Mouse (Mus musculus) cerebellum, adult 18-20 months (tissue): ENCODE measurements at regions not wholly inside any gene's neighbourhood (a gene's known extent, or its start where the extent isn't known, plus 50 kb on each side); places are given as distances from the start of the nearest gene placed in this dataset.
"Not testable (repeated sequence)": the region's sequence is repeated elsewhere in the genome, so short reads cannot be mapped to it uniquely, and the experiment has no call there.

ENCODE experiments used
- DNase-seq, 2 experiments: peaks; one replicate each; pipeline ENCODE4 v3.0.0; 2021

DNA sequence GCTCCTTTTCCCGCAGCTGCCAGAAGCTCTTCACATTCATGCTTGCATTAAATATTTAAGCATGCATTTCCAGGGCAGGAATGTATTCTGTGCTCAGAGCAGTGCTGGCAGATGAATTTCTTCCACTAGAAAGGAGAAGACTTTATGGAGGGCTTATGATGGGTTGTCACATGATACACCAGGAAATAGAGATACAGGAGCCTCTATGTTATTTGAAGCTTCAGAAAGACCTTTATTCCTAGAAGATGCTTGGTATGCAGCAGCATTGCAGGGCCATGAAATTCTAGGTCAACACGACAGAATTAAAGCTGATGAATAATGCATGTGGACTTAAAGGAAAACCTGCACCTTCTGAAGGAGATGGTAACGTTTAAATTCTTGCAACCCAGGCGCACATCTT lies 212.1 kb downstream of the Adgrg6 start:
- no peak for DNase-seq

- DNase-seq: peak in 1 of 2 experiments; percentile 5
Measured at GRCm38 (mm10) chr10:14332688-14333117, 212.8 kb downstream of the Adgrg6 start.

DNA sequence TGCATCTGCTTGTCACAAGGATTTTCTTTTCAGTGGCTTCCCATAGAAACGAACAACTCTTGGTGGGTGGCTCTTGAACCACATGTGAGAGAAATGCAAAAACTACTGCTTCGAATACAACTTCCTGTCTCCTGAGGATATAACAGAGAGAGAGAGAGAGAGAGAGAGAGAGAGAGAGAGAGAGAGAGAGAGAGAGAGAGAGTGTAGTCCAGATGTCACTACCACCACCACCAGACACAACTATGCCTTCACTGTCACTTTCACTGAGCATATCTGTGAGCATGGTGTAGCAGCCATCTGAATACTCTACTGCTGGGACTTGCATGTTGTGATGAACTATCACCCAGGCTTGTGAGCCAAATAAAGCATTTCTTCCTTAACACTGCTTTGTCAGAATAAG lies 216.6 kb downstream of the Adgrg6 start:
- no peak for DNase-seq

DNA sequence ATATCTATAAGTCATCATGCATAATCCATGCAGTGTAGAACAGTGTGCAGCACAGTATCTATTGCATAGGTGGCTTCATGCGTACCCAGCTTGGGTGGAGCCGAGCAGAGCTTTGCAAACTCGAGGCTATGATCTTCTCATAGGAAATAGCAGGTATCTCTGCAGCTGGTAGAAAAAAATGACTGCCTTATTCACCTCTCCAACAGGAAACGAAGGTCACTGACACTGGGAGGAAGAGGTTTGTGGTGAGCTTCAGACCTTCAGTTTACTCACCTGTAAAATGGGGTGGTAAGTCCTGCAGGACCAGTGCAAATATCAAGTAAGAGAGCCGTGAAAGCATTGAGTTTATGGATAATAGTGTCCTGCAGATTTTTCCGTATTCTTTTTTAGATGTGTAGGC lies 219.2 kb downstream of the Adgrg6 start:
- DNase-seq: no peak

DNA sequence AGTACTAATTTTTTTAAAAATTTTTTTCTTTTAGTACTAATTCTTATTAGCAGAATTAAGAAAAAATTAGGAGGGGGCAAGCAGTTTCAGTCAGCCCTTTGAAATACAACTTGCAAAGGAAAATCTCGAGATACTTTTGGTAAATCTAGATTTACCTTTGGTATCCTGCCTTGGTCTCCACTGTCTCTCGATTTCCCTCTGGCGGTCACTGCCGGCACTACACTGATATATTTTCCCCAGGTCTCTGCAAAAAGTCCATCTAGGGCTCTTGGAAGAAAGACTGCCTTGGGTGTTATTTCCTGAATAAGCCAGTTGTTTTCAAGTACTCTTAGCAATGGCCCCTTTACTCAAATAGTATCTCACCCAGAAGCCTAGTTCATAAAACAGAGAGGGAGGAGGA lies 224.0 kb downstream of the Adgrg6 start:
- DNase-seq: peak; percentile 75 to 82

GRCm38 (mm10) chr10:14315232-14315631 lies 230.2 kb downstream of the Adgrg6 start:
- no peak for DNase-seq

GRCm38 (mm10) chr10:14314607-14315006 lies 230.9 kb downstream of the Adgrg6 start:
- no peak for DNase-seq

DNA sequence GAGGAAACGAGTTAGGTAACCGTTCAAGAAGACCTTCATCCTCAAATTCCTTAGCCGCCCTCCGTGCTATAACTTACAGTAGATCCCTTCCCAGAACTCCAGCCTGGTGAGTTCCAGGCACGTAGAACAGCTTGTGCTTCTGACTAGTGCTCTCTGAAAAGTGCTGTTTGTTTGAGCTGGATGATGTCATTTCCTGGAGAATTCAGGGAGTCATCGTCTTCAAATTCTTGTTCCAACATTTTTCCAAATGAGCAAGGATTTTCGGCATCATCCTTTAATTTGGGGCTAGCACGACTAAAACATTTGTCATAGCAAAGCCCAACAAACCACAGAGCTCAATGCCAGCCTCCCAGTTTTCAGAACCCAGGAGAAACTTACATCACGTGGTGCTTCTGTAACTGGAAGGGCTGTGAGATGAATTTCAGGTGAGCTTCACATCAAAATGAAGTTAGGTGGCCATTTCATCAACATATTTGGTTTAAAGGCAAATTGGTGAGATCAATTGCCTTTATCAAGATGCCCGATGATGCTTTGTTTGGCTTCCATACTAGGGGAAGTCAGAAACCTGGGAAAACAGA lies 231.4 kb downstream of the Adgrg6 start:
- no peak for DNase-seq

DNA sequence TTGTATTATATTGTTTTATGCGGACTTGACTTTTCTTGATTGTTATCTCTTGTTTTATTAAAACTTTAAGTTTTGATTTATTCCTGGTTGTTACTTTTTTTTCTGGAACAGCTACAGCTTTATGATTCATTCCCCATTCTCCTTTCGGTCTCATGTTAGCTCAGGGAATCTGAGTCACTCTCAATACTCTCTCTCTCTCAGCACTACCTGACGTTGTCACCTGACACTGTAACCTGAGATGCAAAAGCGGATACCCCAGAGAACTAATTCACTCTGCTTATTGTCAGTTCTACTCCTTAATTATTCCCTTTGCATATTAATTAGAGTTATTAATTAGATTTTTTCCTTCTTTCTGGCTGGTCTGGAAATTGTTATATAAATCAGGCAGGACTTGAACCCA lies 232.5 kb downstream of the Adgrg6 start:
- DNase-seq: no peak

GRCm38 (mm10) chr10:14311962-14312361 lies 233.5 kb downstream of the Adgrg6 start:
- no peak for DNase-seq

DNA sequence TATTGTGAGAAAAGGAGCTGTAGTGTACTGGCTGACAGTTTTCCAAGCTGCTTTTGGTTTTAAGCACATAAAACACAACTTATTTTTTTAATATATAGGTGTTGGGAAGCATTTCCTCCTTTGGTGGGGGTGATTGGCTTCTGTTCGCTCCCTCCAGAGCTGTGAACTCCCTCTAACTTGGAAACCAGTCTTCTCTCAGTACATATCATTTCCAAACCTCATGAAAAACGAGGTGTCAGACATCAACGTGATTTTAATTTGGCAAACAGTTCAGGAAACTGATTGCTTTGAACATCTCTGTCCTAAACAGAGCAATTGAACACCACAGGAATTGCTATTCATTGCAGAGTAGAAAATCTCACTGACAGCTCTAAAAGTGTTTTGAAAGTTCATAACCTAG lies 238.6 kb downstream of the Adgrg6 start:
- no peak for DNase-seq

- no peak for DNase-seq
Measured at GRCm38 (mm10) chr10:14303476-14303875, 242.0 kb downstream of the Adgrg6 start.

- no peak for DNase-seq
Measured at GRCm38 (mm10) chr10:14296147-14296546, 249.3 kb downstream of the Adgrg6 start.

GRCm38 (mm10) chr10:14292701-14293100 lies 252.8 kb downstream of the Adgrg6 start:
- DNase-seq: not testable (repeated sequence)

DNA sequence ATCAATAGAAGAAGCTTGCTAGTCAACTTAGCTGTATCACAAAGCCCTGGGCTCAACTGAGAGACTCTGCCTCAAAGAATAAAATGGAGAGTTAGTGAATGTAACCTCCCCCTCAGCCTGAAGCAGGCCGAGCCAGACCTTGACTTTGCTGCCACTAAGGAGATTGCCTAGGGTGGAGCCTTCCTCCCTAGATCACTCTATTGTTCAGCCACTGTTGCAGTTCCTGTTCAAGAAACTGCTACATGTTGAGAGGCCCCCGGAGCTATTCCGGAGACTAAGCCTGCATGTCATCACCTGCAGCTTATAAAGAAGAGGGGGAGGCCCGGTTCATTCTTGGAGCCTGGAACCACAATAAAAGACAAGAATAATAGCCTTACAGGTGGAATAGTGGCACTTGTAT lies 257.9 kb downstream of the Adgrg6 start:
- DNase-seq: no peak

DNA sequence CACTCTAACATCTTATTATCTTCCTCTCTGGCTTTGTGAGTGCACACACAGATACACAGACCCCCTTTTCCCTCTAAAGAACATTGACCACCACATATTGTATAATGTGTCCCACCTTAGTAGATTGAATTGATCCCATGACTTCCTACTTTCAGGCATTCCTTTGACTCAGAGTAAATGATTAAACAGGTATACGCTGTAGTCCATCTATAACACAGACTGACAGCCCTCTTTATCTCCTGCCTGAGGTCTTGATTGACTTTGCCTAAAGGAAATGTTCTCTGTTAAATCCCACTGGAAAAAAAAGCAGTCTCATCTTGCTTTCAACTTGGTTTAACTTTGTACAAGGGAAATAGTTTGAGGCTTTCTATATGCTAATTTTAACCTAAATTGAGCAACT lies 268.8 kb downstream of the Adgrg6 start:
- no peak for DNase-seq

DNA sequence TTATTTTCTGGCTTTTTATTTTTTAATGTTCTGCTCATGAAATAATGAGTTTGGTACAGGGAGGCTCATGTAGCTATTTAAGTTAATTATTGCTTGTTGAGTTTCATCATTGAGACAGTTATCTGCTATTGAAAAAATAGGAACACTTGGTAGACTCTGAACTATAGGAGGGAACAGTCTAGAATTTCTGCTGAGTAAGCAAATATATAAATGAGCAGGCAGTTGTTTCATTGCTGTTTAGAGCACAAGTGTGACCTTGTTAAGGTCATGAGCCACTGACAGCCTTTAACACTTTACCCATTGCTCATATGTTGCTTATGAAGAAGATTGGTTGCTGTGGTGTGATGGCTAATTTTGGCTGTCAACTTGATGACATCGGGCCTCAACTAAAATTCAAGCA lies 270.0 kb downstream of the Adgrg6 start:
- DNase-seq: no peak

DNA sequence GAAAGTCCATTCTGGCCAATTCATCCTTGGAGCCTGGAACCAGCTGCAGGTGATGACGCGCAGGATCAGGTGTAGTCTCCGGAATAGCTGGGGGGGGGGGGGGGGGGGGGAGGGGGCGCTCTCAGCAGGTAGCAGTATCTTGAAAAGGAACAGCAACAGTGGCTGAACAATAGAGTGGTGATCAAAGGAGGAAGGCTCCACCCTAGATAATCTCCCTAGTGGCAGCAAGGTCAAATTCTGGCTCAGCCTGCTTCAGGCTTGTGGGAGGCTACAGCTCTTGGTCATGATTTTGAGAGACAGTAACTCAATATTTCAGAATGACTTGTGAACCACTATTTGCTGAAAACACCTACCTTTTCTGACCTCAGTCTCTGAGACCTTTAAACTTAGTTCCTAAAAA lies 275.5 kb downstream of the Adgrg6 start:
- DNase-seq: no peak

DNA sequence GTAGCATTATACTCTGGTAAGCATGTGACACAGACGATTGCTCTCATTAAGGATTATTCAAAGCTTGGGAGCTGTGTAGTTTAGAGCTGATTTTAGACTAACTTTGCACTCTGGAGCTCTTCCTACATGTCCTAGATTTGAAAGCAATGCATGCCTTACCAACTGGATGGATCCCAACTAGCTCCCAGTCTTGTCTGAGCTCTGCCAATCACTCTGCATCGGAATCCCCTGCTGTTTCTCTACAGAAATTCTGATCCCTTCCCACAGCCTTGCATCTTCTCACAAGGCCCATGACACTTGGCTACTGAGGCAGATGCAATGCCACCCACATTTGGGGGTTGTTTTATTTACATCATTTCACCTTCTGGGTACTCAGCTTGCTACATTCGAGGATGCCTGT lies 277.8 kb downstream of the Adgrg6 start:
- DNase-seq: no peak

DNA sequence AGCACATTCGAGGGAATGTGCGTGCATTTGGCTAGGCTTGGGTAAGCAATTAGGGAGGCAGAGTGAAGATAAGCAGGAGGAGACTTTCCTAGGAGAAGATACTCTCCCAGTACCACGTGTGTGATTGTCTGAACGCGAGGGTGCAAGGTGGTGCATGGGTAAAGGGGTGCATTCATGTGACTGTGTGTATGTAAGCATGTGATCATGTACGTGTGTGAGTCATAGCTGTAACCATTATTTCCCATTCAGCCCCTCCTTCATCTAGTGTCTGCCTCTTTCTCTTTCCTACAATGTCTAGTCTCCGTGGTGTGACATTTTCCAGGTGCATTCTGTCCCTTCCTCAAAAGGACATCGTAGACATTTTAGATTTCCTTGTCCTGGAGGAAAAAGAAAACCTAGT lies 273.8 kb downstream of the Hivep2 start:
- no peak for DNase-seq

DNA sequence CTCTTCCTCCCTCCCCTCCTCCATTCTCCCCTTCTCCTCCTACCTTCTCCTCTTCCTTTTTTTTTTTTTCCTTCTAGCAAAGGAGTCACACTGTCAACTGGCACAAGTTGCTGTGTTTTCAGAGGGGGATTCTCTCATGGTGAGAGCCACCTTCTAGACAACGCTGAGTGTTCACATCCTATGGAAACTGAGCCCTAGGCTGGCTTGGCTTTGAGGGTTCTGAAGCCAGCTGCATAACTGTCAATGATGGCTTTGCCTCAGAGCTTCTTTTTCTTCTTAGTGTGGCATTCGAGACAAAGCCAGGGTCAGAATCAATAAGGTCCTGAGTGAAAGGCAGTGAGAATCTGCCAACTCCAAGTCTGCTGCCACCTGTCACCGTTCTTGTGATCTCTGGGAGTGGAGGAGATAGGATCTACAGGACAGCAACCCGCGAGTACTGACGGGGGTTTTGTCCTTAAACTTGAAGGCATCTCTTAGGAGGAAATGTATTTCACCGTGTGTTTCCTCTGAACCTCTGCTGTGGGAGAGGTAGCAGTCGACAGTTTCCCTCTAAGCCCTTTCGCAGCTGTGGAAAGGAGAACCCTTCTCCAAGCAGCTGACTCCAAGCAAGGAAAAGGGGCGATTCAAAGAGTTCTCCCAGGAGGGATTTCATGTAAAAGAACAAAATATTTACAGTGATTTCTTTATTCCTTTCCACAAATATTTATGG lies 269.2 kb downstream of the Hivep2 start:
- DNase-seq: no peak

- no peak for DNase-seq
Measured at GRCm38 (mm10) chr10:14234005-14234602, 268.2 kb downstream of the Hivep2 start.

GRCm38 (mm10) chr10:14233335-14233734 lies 267.5 kb downstream of the Hivep2 start:
- DNase-seq: no peak

- no peak for DNase-seq
Measured at GRCm38 (mm10) chr10:14231464-14231863, 265.6 kb downstream of the Hivep2 start.

GRCm38 (mm10) chr10:14217284-14217683 lies 251.4 kb downstream of the Hivep2 start:
- no peak for DNase-seq
